Mouse (Mus musculus) liver, adult 2 months (tissue): ENCODE data around the gene Myo1h.
A peak's percentile ranks its signal among the peaks of the same experiment; 100 is the strongest.

ENCODE experiments used
- CTCF ChIP-seq: fragments of 200-500 bp; IDR thresholded peaks from 2 replicates; pipeline ENCODE4 v1.5.1; 2011; ENCODE audit warnings: low read depth, low read length, control low read depth
- POLR2A ChIP-seq: fragments of 200-500 bp; IDR thresholded peaks from 2 replicates; pipeline ENCODE4 v1.6.1; 2011; ENCODE audit warnings: low read length, control low read depth; ENCODE audit not compliant: insufficient read depth; ENCODE audit errors: extremely low read depth

GRCm38 (mm10) chr5:114323791-114324507 is 35.0 kb downstream of the Myo1h start:
- peak; percentile 53 for TF ChIP-seq CTCF
- TF ChIP-seq POLR2A, result no peak
